Mouse (Mus musculus) heart, embryonic 14.5 days (tissue): ENCODE results near the gene Nptn. TPM values are rescaled to one million over a fixed set of nuclear protein-coding genes. Genes with fewer than 3 reads are reported as not detected.
A peak's percentile ranks its signal among the peaks of the same experiment; 100 is the strongest.

ENCODE experiments used
- ATAC-seq: fragments of 200-750 bp; cut with Nextera tagmentation; 2 replicates; pipeline ENCODE4 v1.8.0; 2017; ENCODE audit warnings: low read depth, moderate TSS enrichment; ENCODE audit not compliant: insufficient number of reproducible peaks, insufficient read depth, low FRiP score
- H3K27ac ChIP-seq, 2 experiments: fragments of 200-500 bp in 1 of 2; fragments of 300-500 bp in 1 of 2; sonication (generic) in 1 of 2; replicated peaks in 1 of 2; 2 replicates each; pipeline ENCODE4 v1.5.1; 2012 to 2014; ENCODE audit warnings: low read depth in 2 of 2, low read length in 2 of 2, control low read depth in 1 of 2, mild to moderate bottlenecking in 1 of 2, mixed read lengths in 1 of 2; ENCODE audit not compliant: control insufficient read depth in 1 of 2, insufficient read depth in 1 of 2
- H3K27me3 ChIP-seq: fragments of 300-500 bp; sonication (generic); 2 replicates; pipeline ENCODE4 v1.6.1; 2014; ENCODE audit warnings: mild to moderate bottlenecking, low read length, control low read depth; ENCODE audit not compliant: control insufficient read depth, insufficient read depth
- H3K36me3 ChIP-seq: fragments of 300-500 bp; sonication (generic); 2 replicates; pipeline ENCODE4 v1.6.1; 2014; ENCODE audit warnings: mild to moderate bottlenecking, control low read depth, low read length, mixed read lengths; ENCODE audit not compliant: control insufficient read depth, insufficient read depth
- H3K4me1 ChIP-seq, 2 experiments: fragments of 200-500 bp in 1 of 2; fragments of 300-500 bp in 1 of 2; sonication (generic) in 1 of 2; 2 replicates each; pipeline ENCODE4 v1.6.1; 2012 to 2014; ENCODE audit warnings: low read length in 2 of 2, control low read depth in 1 of 2, mixed read lengths in 1 of 2; ENCODE audit not compliant: control insufficient read depth in 2 of 2, insufficient read depth in 2 of 2
- H3K4me2 ChIP-seq: fragments of 300-500 bp; sonication (generic); 2 replicates; pipeline ENCODE4 v1.6.1; 2014; ENCODE audit warnings: mild to moderate bottlenecking, low read length
- H3K4me3 ChIP-seq, 2 experiments: fragments of 200-500 bp in 1 of 2; fragments of 300-500 bp in 1 of 2; sonication (generic) in 1 of 2; 2 replicates each; pipeline ENCODE4 v1.5.1; 2012 to 2014; ENCODE audit warnings: low read length in 2 of 2, mild to moderate bottlenecking in 2 of 2, control low read depth in 1 of 2, low read depth in 1 of 2, moderate library complexity in 1 of 2; ENCODE audit not compliant: control insufficient read depth in 1 of 2, insufficient read depth in 1 of 2
- H3K9ac ChIP-seq: fragments of 300-500 bp; sonication (generic); 2 replicates; pipeline ENCODE4 v1.6.1; 2014; ENCODE audit warnings: mild to moderate bottlenecking, low read length
- H3K9me3 ChIP-seq: fragments of 300-500 bp; sonication (generic); 2 replicates; pipeline ENCODE4 v1.6.1; 2016; ENCODE audit warnings: low read length, control low read depth; ENCODE audit not compliant: control insufficient read depth
- WGBS: fragments of 180-500 bp; shearing (Covaris S2); extraction: QIAGEN DNeasy Blood & Tissue Kit; methylation state at CpG from one replicate; pipeline ENCODE4 v1.1.7; 2014; 5-methylcytosine and 5-hydroxymethylcytosine counted together
- polyA plus RNA-seq: library from polyadenylated mRNA; unstranded; fragments of >200 nt; fragmentation: Nextera tagmentation; extraction: Ambion mirVana; gene quantifications from 2 replicates; pipeline ENCODE4 v1.2.1, GENCODE M21; 2014

Nptn gene
- polyA plus RNA-seq, 1 experiment from 2014 or later = 136 TPM

- 27% methylated on average over 4 of the region's 4 CpGs for WGBS
- ATAC-seq = no peak
- H3K27ac ChIP-seq = no peak overlapping the region; a peak in 1 of 4 replicates
- peak overlapping the region; percentile 57 for H3K9ac ChIP-seq
- no peaks in the 10 kb centered on the region for H3K27me3 ChIP-seq
- H3K4me1 ChIP-seq = peaks cover 8 to 26% of the 10 kb centered on the region in 2 experiments
- H3K4me2 ChIP-seq = peak overlapping the region; percentile 59
- H3K36me3 ChIP-seq = 0 out of 2 replicates have a peak, but pooled peaks cover 12% of the 10 kb centered on the region
- no peaks in the 10 kb centered on the region for H3K9me3 ChIP-seq
- H3K4me3 ChIP-seq = peak overlapping the region; percentile 22 to 27; a peak in 2 of 4 replicates
Measured at GRCm38 (mm10) chr9:58544879-58545324, 37.1 kb upstream of the Nptn start.

- 49% methylated on average over 6 of the region's 6 CpGs for WGBS
- Histone ChIP-seq H3K36me3 (0 out of 2 replicates have a peak, but pooled peaks cover 8% of the 10 kb centered on the region), H3K4me2 (peak overlapping the region; percentile 59), H3K9ac (peak overlapping the region; percentile 57; the same call in 1 of the 2 replicates), H3K27me3 (no peaks in the 10 kb centered on the region), H3K4me3 (no peak overlapping the region; a peak in 1 of 4 replicates), H3K4me1 (peaks cover 8 to 26% of the 10 kb centered on the region in 2 experiments), H3K9me3 (no peaks in the 10 kb centered on the region), H3K27ac (no peak overlapping the region)
- no peak for ATAC-seq
Measured at GRCm38 (mm10) chr9:58545428-58545827, 36.6 kb upstream of the Nptn start.

GRCm38 (mm10) chr9:58546630-58547360, 35.2 kb upstream of the Nptn start:
- H3K4me2 ChIP-seq = no peak overlapping the region
- 0 out of 2 replicates have a peak, but pooled peaks cover 5% of the 10 kb centered on the region for H3K36me3 ChIP-seq
- H3K27ac ChIP-seq = no peak overlapping the region
- WGBS = 73% methylated on average over 11 of the region's 11 CpGs
- no peak for ATAC-seq
- H3K4me3 ChIP-seq = no peak overlapping the region
- H3K4me1 ChIP-seq = peaks cover 8 to 17% of the 10 kb centered on the region in 2 experiments
- no peaks in the 10 kb centered on the region for H3K9me3 ChIP-seq
- no peaks in the 10 kb centered on the region for H3K27me3 ChIP-seq
- H3K9ac ChIP-seq = no peak overlapping the region

GRCm38 (mm10) chr9:58548897-58549296, 33.1 kb upstream of the Nptn start:
- no peak overlapping the region for H3K27ac ChIP-seq
- H3K27me3 ChIP-seq = no peaks in the 10 kb centered on the region
- no peak overlapping the region for H3K4me2 ChIP-seq
- ATAC-seq = no peak
- H3K4me1 ChIP-seq = peaks cover 7 to 13% of the 10 kb centered on the region in 2 experiments; a peak in 3 of 4 replicates
- H3K4me3 ChIP-seq = no peak overlapping the region
- H3K36me3 ChIP-seq = 0 out of 2 replicates have a peak, but pooled peaks cover 5% of the 10 kb centered on the region
- WGBS = 59% methylated on average over 4 of the region's 4 CpGs
- no peak overlapping the region for H3K9ac ChIP-seq
- H3K9me3 ChIP-seq = no peaks in the 10 kb centered on the region

- no peak for ATAC-seq
- H3K9me3 ChIP-seq = no peaks in the 10 kb centered on the region
- peaks cover 7 to 17% of the 10 kb centered on the region in 2 experiments; a peak in 3 of 4 replicates for H3K4me1 ChIP-seq
- 77% methylated on average over 3 of the region's 3 CpGs for WGBS
- H3K4me3 ChIP-seq = no peak overlapping the region
- H3K27me3 ChIP-seq = no peaks in the 10 kb centered on the region
- H3K27ac ChIP-seq = no peak overlapping the region
- no peak overlapping the region for H3K9ac ChIP-seq
- 0 out of 2 replicates have a peak, but pooled peaks cover 5% of the 10 kb centered on the region for H3K36me3 ChIP-seq
- no peak overlapping the region for H3K4me2 ChIP-seq
Measured at GRCm38 (mm10) chr9:58549694-58550093, 32.3 kb upstream of the Nptn start.

GRCm38 (mm10) chr9:58550928-58551327, 31.1 kb upstream of the Nptn start:
- WGBS = 92% methylated on average over 6 of the region's 6 CpGs
- no peak overlapping the region for H3K4me2 ChIP-seq
- H3K4me3 ChIP-seq = no peak overlapping the region
- H3K27ac ChIP-seq = no peak overlapping the region
- H3K9ac ChIP-seq = no peak overlapping the region
- ATAC-seq = no peak
- peaks cover 9 to 13% of the 10 kb centered on the region in 2 experiments for H3K4me1 ChIP-seq
- 0 out of 2 replicates have a peak, but pooled peaks cover 4% of the 10 kb centered on the region for H3K36me3 ChIP-seq
- no peaks in the 10 kb centered on the region for H3K27me3 ChIP-seq
- H3K9me3 ChIP-seq = no peaks in the 10 kb centered on the region

GRCm38 (mm10) chr9:58552083-58552482, 30.0 kb upstream of the Nptn start:
- Histone ChIP-seq H3K4me1 (peaks cover 12 to 22% of the 10 kb centered on the region in 2 experiments), H3K9ac (no peak overlapping the region), H3K27ac (no peak overlapping the region), H3K4me3 (no peak overlapping the region), H3K9me3 (no peaks in the 10 kb centered on the region), H3K4me2 (no peak overlapping the region), H3K36me3 (no peaks in the 10 kb centered on the region), H3K27me3 (no peaks in the 10 kb centered on the region)
- no peak for ATAC-seq
- WGBS = 55% methylated on average over 9 of the region's 9 CpGs
